Mouse (Mus musculus) right cerebral cortex, postnatal 14 days (tissue): ENCODE measurements around the gene S1pr4.

ENCODE experiments used
- DNase-seq: peaks from one replicate; pipeline ENCODE4 v3.0.0; 2022

Gene S1pr4

GRCm38 (mm10) chr10:81462415-81462804 is 37.5 kb downstream of the S1pr4 start:
- peak; percentile 19 for DNase-seq

GRCm38 (mm10) chr10:81461673-81462414 is 38.1 kb downstream of the S1pr4 start:
- DNase-seq = no peak

- DNase-seq = no peak
Measured at GRCm38 (mm10) chr10:81460951-81461350, 39.0 kb downstream of the S1pr4 start.

- DNase-seq = peak; percentile 21
Measured at GRCm38 (mm10) chr10:81460471-81460870, 39.5 kb downstream of the S1pr4 start.

GRCm38 (mm10) chr10:81459399-81459798 is 40.5 kb downstream of the S1pr4 start:
- DNase-seq = peak; percentile 11

- peak; percentile 7 for DNase-seq
Measured at GRCm38 (mm10) chr10:81458267-81458666, 41.7 kb downstream of the S1pr4 start.

- peak; percentile 5 for DNase-seq
Measured at GRCm38 (mm10) chr10:81457624-81458023, 42.3 kb downstream of the S1pr4 start.

- peak; percentile 6 for DNase-seq
Measured at GRCm38 (mm10) chr10:81456983-81457563, 42.9 kb downstream of the S1pr4 start.

- peak; percentile 6 for DNase-seq
Measured at GRCm38 (mm10) chr10:81455181-81455895, 44.6 kb downstream of the S1pr4 start, which contains the start of gene Nfic. Nfic (minus strand) TSS chr10:81455635.

GRCm38 (mm10) chr10:81454106-81454505 is 45.8 kb downstream of the S1pr4 start:
- DNase-seq = no peak

- DNase-seq = no peak
Measured at GRCm38 (mm10) chr10:81452947-81453288, 47.0 kb downstream of the S1pr4 start.

GRCm38 (mm10) chr10:81452237-81452946 is 47.5 kb downstream of the S1pr4 start:
- DNase-seq = peak; percentile 21

GRCm38 (mm10) chr10:81451365-81451745 is 48.6 kb downstream of the S1pr4 start:
- DNase-seq = no peak

GRCm38 (mm10) chr10:81450641-81451364 is 49.1 kb downstream of the S1pr4 start:
- no peak for DNase-seq

- DNase-seq = peak; percentile 80
Measured at GRCm38 (mm10) chr10:81450140-81450539, 49.8 kb downstream of the S1pr4 start.
